Mouse (Mus musculus) ovary, adult 18-20 months (tissue): ENCODE results near the gene 3110040N11Rik.

Experiments
- DNase-seq: peaks from one replicate; pipeline ENCODE4 v3.0.0; 2022; ENCODE audit warnings: low spot score, mixed read lengths

The 3110040N11Rik gene

GRCm38 (mm10) chr7:81738720-81739385, 50.4 kb downstream of the 3110040N11Rik start:
- no peak for DNase-seq

- no peak for DNase-seq
Observed at GRCm38 (mm10) chr7:81735300-81736048, 53.8 kb downstream of the 3110040N11Rik start.

- no peak for DNase-seq
Observed at GRCm38 (mm10) chr7:81732183-81733089, 56.8 kb downstream of the 3110040N11Rik start.
